Mouse (Mus musculus): ENCODE measurements around the gene Nos1. TPM values are rescaled to one million over a fixed set of nuclear protein-coding genes. Genes with fewer than 3 reads are reported as not detected.
A peak's percentile ranks its signal among the peaks of the same experiment; 100 is the strongest.

The Nos1 gene
- total RNA-seq, 1 experiment from 2014 or later: not detected

DNA sequence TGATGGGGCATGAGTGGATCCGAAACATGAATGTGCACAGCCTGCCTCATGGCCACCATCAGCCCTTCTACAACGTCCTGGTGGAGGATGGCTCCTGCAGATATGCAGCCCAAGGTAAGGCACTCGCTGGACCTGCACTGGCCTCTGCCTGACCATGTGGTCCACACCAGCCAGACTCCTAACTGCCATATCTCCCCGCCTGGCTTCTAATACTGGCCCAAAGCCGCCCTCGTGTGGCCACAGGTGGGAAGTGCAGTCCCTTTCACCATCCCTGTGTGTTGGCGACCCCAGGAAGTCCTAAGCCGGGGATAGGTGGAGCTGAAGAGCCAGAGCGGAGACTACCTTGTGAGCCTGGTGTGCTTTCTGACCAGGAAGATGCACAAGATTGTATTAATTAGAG is 221.2 kb downstream of the Nos1 start:
- peak; percentile 35 to 59; a peak in 3 of 4 replicates for ATAC-seq (replicated peaks in 1 of 2; ENCODE audit: insufficient read depth in 1 of 2, low FRiP score in 2 of 2, low TSS enrichment in 1 of 2, low read depth in 1 of 2, poor library complexity in 2 of 2, severe bottlenecking in 2 of 2)

GRCm38 (mm10) chr5:118004619-118005018 is 223.8 kb downstream of the Nos1 start:
- no peak; a peak in 1 of 4 replicates for ATAC-seq (replicated peaks in 1 of 2; ENCODE audit: insufficient read depth in 1 of 2, low FRiP score in 2 of 2, low TSS enrichment in 1 of 2, low read depth in 1 of 2, poor library complexity in 2 of 2, severe bottlenecking in 2 of 2)

DNA sequence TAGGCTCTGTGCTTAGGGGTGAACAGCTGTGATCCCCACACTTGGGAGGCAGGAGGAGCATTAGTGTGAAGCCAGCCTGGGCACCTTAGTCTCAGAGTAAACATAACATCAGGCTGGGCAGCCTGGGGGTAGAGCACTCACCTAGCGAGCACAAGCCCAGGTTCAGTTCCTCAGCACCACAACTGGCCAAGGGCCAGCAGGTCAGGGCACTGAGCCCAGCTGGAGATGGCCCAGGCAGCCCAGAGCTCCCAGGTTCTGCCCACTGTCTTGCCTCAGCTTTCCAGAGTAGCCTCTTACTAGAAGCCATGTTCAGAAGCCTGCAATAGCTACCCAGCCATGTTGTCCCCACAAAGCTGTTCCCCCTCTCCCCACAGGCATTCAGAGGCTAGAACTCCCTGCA is 224.9 kb downstream of the Nos1 start:
- no peak for ATAC-seq (replicated peaks in 1 of 2; ENCODE audit: insufficient read depth in 1 of 2, low FRiP score in 2 of 2, low TSS enrichment in 1 of 2, low read depth in 1 of 2, poor library complexity in 2 of 2, severe bottlenecking in 2 of 2)

DNA sequence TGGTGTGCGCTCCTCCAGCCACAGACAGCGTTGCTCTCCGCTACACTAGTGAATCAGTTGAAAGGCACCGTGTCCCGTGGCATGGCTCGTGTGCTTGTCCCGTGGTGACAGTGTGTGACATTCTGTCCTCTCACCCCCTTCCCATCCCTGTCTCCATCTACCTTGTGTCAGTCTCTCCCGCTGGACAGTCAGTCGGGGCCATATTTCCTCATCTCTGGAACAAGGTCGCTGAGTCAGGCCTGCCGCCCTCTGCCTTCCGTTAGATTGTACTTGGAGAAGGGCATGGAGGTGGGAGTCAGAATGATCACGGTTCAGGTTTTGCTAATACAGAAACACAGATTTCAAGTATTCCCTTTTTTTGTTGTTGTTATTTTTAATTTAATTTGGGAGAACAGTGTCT is 227.5 kb downstream of the Nos1 start:
- no peak for ATAC-seq (replicated peaks in 1 of 2; ENCODE audit: insufficient read depth in 1 of 2, low FRiP score in 2 of 2, low TSS enrichment in 1 of 2, low read depth in 1 of 2, poor library complexity in 2 of 2, severe bottlenecking in 2 of 2)

Other genes with a start within 250 kb of the Nos1 start
- 27.3 and 33.7 TPM in 2 replicates for gene Fbxo21, start 195.7 kb downstream of the Nos1 start, total RNA-seq (2017)
- 1.0 TPM in 1 of 2 replicates, not detected in the other for gene Tesc, start 246.7 kb downstream of the Nos1 start, total RNA-seq (2017)